Mouse (Mus musculus) liver, embryonic 12.5 days (tissue): ENCODE results near the gene Antxr1. TPM values are rescaled to one million over a fixed set of nuclear protein-coding genes. Genes with fewer than 3 reads are reported as not detected.

Experiments
- ATAC-seq: fragments of 200-750 bp; cut with Nextera tagmentation; 2 replicates; pipeline ENCODE4 v1.8.0; 2017; ENCODE audit warnings: moderate number of reproducible peaks, mild to moderate bottlenecking, moderate library complexity
- H3K27ac ChIP-seq: fragments of 300-500 bp; sonication (generic); 2 replicates; pipeline ENCODE4 v1.5.1; 2016; ENCODE audit warnings: mild to moderate bottlenecking
- H3K27me3 ChIP-seq: fragments of 300-500 bp; sonication (generic); replicated peaks from 2 replicates; pipeline ENCODE4 v1.6.1; 2016; ENCODE audit warnings: mild to moderate bottlenecking, moderate library complexity
- H3K36me3 ChIP-seq: fragments of 300-500 bp; sonication (generic); 2 replicates; pipeline ENCODE4 v1.6.1; 2016; ENCODE audit warnings: mild to moderate bottlenecking, moderate library complexity
- H3K4me1 ChIP-seq: fragments of 300-500 bp; sonication (generic); 2 replicates; pipeline ENCODE4 v1.6.1; 2016
- H3K4me2 ChIP-seq: fragments of 300-500 bp; sonication (generic); 2 replicates; pipeline ENCODE4 v1.6.1; 2016; ENCODE audit warnings: mild to moderate bottlenecking, moderate library complexity
- H3K4me3 ChIP-seq: fragments of 300-500 bp; sonication (generic); 2 replicates; pipeline ENCODE4 v1.5.1; 2016; ENCODE audit warnings: mild to moderate bottlenecking, moderate library complexity
- H3K9ac ChIP-seq: fragments of 300-500 bp; sonication (generic); 2 replicates; pipeline ENCODE4 v1.6.1; 2016; ENCODE audit warnings: mild to moderate bottlenecking, moderate library complexity
- H3K9me3 ChIP-seq: fragments of 300-500 bp; sonication (generic); replicated peaks from 2 replicates; pipeline ENCODE4 v1.6.1; 2016; ENCODE audit warnings: mild to moderate bottlenecking, moderate library complexity
- WGBS: fragments of 180-500 bp; shearing (Covaris S2); methylation state at CpG from one replicate; pipeline ENCODE4 v1.1.7; 2016; ENCODE audit not compliant: insufficient replicate concordance; 5-methylcytosine and 5-hydroxymethylcytosine counted together
- polyA plus RNA-seq: library from polyadenylated mRNA; unstranded; fragments of >200 nt; fragmentation: Nextera tagmentation; extraction: Ambion mirVana; gene quantifications from 2 replicates; pipeline ENCODE4 v1.2.1, GENCODE M21; 2016

Gene Antxr1
- polyA plus RNA-seq, 1 experiment from 2014 or later = 0.64 TPM

- no peak overlapping the region for H3K4me2 ChIP-seq
- H3K4me3 ChIP-seq = no peak overlapping the region
- peaks cover 5% of the 10 kb centered on the region; the same call in 1 of the 2 replicates for H3K36me3 ChIP-seq
- no peak for ATAC-seq
- no peaks in the 10 kb centered on the region for H3K4me1 ChIP-seq
- 67% methylated on average over 7 of the region's 7 CpGs for WGBS
- H3K9ac ChIP-seq = no peak overlapping the region
- 0 out of 2 replicates have a peak, but pooled peaks cover 3% of the 10 kb centered on the region for H3K27me3 ChIP-seq
- H3K27ac ChIP-seq = no peak overlapping the region
- peaks cover 10% of the 10 kb centered on the region for H3K9me3 ChIP-seq
Measured at GRCm38 (mm10) chr6:87269950-87270349, 65.7 kb downstream of the Antxr1 start.

- H3K36me3 ChIP-seq = no peaks in the 10 kb centered on the region
- no peak overlapping the region for H3K4me2 ChIP-seq
- H3K4me3 ChIP-seq = no peak overlapping the region
- H3K9me3 ChIP-seq = no peaks in the 10 kb centered on the region
- H3K27me3 ChIP-seq = no peaks in the 10 kb centered on the region; the same call in 1 of the 2 replicates
- H3K9ac ChIP-seq = no peak overlapping the region
- no peaks in the 10 kb centered on the region for H3K4me1 ChIP-seq
- no peak overlapping the region for H3K27ac ChIP-seq
- no peak for ATAC-seq
- WGBS = 44% methylated on average over 2 of the region's 2 CpGs
Measured at GRCm38 (mm10) chr6:87262666-87263065, 73.0 kb downstream of the Antxr1 start.

DNA sequence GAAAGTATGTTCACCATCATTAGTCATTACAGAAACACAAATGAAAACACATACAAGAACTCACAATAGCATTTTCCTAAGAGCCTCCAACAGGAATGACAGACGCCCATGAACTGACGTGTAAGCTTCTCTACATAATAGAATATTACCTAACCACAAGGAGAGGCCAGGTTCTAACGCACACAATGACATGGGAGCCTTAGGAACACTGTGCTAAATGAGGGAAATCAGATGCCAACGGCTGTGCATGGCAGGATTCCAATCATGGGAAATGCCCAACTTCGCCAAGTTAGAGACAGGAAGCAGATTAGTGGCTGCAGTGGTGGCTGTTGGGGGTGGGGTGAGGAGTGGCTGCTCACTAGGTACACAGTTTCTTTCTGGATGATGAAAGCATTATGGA is 76.6 kb downstream of the Antxr1 start:
- no peak for ATAC-seq
- Histone ChIP-seq H3K27ac (no peak overlapping the region), H3K9me3 (no peaks in the 10 kb centered on the region), H3K4me3 (no peak overlapping the region), H3K4me2 (no peak overlapping the region), H3K9ac (no peak overlapping the region), H3K4me1 (no peaks in the 10 kb centered on the region), H3K36me3 (no peaks in the 10 kb centered on the region), H3K27me3 (peaks cover 9% of the 10 kb centered on the region; the same call in 1 of the 2 replicates)
- WGBS = 56% methylated on average over 5 of the region's 5 CpGs

DNA sequence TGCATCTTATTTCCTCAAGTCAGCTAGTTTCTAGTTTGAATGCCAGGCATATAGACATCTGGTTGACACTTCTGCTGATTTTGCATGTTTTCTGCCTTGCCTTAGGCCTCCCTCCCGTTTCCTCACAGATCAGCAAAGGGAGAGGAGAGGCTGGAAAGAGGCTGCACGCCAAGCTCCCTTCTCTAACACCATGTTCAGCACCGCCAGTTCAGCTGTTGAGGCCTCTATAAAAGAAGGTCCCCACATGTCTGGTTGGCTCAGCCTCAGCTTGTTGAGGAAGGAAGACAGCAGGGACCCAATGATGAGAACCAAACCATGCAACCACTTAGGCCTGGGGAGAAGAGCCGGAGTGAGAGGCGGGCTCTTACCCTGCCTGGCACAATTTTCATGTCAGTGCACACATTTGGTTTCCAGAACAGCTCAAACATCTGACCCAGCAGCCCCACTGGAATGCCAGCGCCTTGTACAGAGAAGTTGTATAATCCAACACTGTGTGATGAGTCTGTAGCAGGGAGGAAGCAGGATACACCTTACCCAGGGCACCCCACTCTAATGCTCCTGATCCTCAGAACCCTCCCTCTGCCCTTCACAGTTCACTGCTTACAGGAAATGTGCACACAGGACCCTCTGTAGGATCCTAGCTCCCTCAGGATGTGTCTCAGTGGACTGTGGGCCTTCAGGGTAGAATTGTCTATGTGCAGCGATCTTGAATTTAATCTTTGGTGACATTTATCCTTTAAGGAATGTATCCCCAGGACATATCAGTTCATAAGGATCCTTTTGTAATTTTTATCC is 77.4 kb downstream of the Antxr1 start:
- Histone ChIP-seq H3K27ac (no peak overlapping the region), H3K9me3 (no peaks in the 10 kb centered on the region), H3K9ac (no peak overlapping the region), H3K27me3 (peaks cover 9% of the 10 kb centered on the region; the same call in 1 of the 2 replicates), H3K36me3 (no peaks in the 10 kb centered on the region), H3K4me1 (no peaks in the 10 kb centered on the region), H3K4me2 (no peak overlapping the region), H3K4me3 (no peak overlapping the region)
- WGBS = 59% methylated on average over 7 of the region's 7 CpGs
- no peak for ATAC-seq

DNA sequence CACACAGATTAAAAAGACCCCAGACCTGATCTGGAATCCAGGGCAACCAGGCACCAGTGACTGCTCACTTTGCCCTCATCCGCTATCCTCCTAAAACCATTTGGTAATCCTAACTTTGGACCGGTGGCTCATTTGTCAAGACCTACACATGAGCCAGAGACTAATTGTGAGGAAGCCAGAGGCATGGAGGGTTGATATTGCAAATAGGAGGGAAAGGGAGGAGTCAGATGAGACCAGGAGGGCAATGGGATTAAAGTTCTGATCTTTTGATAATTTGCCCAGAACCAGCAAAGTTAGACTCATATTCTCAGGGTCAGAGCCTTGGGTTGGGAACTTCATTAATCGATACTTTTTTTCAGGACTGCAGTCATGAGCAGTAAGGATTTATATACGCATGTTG is 78.2 kb downstream of the Antxr1 start:
- Histone ChIP-seq H3K27ac (no peak overlapping the region), H3K4me2 (no peak overlapping the region), H3K4me1 (no peaks in the 10 kb centered on the region), H3K27me3 (peaks cover 9% of the 10 kb centered on the region; the same call in 1 of the 2 replicates), H3K36me3 (no peaks in the 10 kb centered on the region), H3K4me3 (no peak overlapping the region), H3K9me3 (no peaks in the 10 kb centered on the region), H3K9ac (no peak overlapping the region)
- ATAC-seq = no peak
- whole genome bisulfite sequencing = 78% methylated on average over 4 of the region's 4 CpGs

DNA sequence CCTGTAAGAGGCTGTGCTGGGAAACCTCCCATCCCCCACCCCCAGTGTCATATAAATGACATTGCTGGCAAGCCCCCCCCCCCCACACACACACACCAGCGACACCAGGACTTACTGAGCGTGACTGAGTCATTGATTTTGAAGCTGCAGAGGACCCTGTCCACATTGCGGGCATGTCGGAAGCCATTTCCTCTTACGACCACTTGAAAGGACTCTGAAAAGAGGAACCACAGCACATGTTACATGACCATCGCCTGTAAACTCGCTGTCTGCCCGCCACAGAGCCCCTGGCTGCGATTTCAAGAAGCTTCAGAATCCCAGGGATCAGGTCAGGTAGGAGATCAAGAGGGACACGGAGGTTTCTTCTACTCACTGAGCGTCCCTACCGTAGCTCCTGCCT is 80.0 kb downstream of the Antxr1 start:
- 24% methylated on average over 12 of the region's 12 CpGs for WGBS
- H3K27me3 ChIP-seq = peaks cover 9% of the 10 kb centered on the region; the same call in 1 of the 2 replicates
- H3K9me3 ChIP-seq = no peaks in the 10 kb centered on the region
- H3K9ac ChIP-seq = no peak overlapping the region
- no peak overlapping the region for H3K27ac ChIP-seq
- no peak for ATAC-seq
- H3K4me2 ChIP-seq = no peak overlapping the region
- no peaks in the 10 kb centered on the region for H3K36me3 ChIP-seq
- no peak overlapping the region for H3K4me3 ChIP-seq
- no peaks in the 10 kb centered on the region for H3K4me1 ChIP-seq

GRCm38 (mm10) chr6:87254756-87255155 is 80.9 kb downstream of the Antxr1 start:
- H3K27ac ChIP-seq = no peak overlapping the region
- ATAC-seq = no peak
- H3K27me3 ChIP-seq = peaks cover 9% of the 10 kb centered on the region; the same call in 1 of the 2 replicates
- H3K4me2 ChIP-seq = no peak overlapping the region
- H3K36me3 ChIP-seq = no peaks in the 10 kb centered on the region
- WGBS = 28% methylated on average over 7 of the region's 7 CpGs
- no peaks in the 10 kb centered on the region for H3K4me1 ChIP-seq
- H3K9ac ChIP-seq = no peak overlapping the region
- H3K4me3 ChIP-seq = no peak overlapping the region
- no peaks in the 10 kb centered on the region for H3K9me3 ChIP-seq

DNA sequence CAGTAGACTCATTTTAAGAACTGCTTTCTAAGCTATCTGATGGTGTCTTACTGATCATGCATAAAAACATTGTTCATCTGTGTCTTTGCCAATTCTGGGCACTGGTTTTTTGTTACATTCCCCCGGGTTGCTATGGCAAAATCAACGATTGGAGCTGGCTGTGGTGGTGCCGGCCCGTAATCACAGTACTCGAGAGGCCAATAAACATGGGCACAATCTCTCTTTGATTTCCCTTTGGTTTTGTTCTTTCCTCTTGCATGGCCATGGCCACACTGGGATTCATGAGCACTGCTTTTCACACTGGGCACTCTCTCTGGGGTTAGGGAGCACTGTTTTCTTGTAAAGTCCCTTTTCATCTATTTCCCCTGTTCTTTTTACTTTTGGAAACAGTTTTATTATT is 83.9 kb downstream of the Antxr1 start:
- H3K36me3 ChIP-seq = no peaks in the 10 kb centered on the region
- ATAC-seq = no peak
- H3K27ac ChIP-seq = no peak overlapping the region
- no peaks in the 10 kb centered on the region for H3K9me3 ChIP-seq
- H3K27me3 ChIP-seq = peaks cover 9% of the 10 kb centered on the region; the same call in 1 of the 2 replicates
- no peak overlapping the region for H3K9ac ChIP-seq
- no peak overlapping the region for H3K4me3 ChIP-seq
- no peaks in the 10 kb centered on the region for H3K4me1 ChIP-seq
- WGBS = 82% methylated on average over 5 of the region's 5 CpGs
- H3K4me2 ChIP-seq = no peak overlapping the region

- no peak overlapping the region for H3K27ac ChIP-seq
- WGBS = 72% methylated on average over 3 of the region's 3 CpGs
- H3K4me1 ChIP-seq = no peaks in the 10 kb centered on the region
- no peak for ATAC-seq
- H3K36me3 ChIP-seq = no peaks in the 10 kb centered on the region
- H3K9me3 ChIP-seq = no peaks in the 10 kb centered on the region
- H3K9ac ChIP-seq = no peak overlapping the region
- H3K4me2 ChIP-seq = no peak overlapping the region
- peaks cover 4% of the 10 kb centered on the region; the same call in 1 of the 2 replicates for H3K27me3 ChIP-seq
- H3K4me3 ChIP-seq = no peak overlapping the region
Measured at GRCm38 (mm10) chr6:87250701-87251100, 84.9 kb downstream of the Antxr1 start.

- H3K9ac ChIP-seq = no peak overlapping the region
- H3K27me3 ChIP-seq = no peaks in the 10 kb centered on the region; the same call in 1 of the 2 replicates
- H3K9me3 ChIP-seq = no peaks in the 10 kb centered on the region
- H3K4me2 ChIP-seq = no peak overlapping the region
- WGBS = 61% methylated on average over 9 of the region's 9 CpGs
- H3K4me3 ChIP-seq = no peak overlapping the region
- H3K4me1 ChIP-seq = no peaks in the 10 kb centered on the region
- H3K36me3 ChIP-seq = no peaks in the 10 kb centered on the region
- ATAC-seq = no peak
- no peak overlapping the region for H3K27ac ChIP-seq
Measured at GRCm38 (mm10) chr6:87248226-87248834, 87.3 kb downstream of the Antxr1 start.

- no peak overlapping the region for H3K4me2 ChIP-seq
- no peak overlapping the region for H3K27ac ChIP-seq
- no peaks in the 10 kb centered on the region for H3K27me3 ChIP-seq
- H3K9ac ChIP-seq = no peak overlapping the region
- no peaks in the 10 kb centered on the region for H3K36me3 ChIP-seq
- no peak for ATAC-seq
- 60% methylated on average over 9 of the region's 9 CpGs for WGBS
- H3K4me1 ChIP-seq = no peaks in the 10 kb centered on the region
- no peaks in the 10 kb centered on the region for H3K9me3 ChIP-seq
- H3K4me3 ChIP-seq = no peak overlapping the region
Measured at GRCm38 (mm10) chr6:87244117-87245100, 91.2 kb downstream of the Antxr1 start.
